Mouse (Mus musculus) ES-E14 (cell line): Measurements from ENCODE around the gene Trio.

ENCODE experiments used
- CHD2 ChIP-seq: IDR thresholded peaks from 2 replicates; pipeline ENCODE4 v1.6.1; 2014; ENCODE audit warnings: mild to moderate bottlenecking, low read depth, low read length, inconsistent platforms
- HCFC1 ChIP-seq: IDR thresholded peaks from 2 replicates; pipeline ENCODE4 v1.6.1; 2012; ENCODE audit warnings: low read length, inconsistent platforms, borderline replicate concordance; ENCODE audit not compliant: insufficient read depth

DNA sequence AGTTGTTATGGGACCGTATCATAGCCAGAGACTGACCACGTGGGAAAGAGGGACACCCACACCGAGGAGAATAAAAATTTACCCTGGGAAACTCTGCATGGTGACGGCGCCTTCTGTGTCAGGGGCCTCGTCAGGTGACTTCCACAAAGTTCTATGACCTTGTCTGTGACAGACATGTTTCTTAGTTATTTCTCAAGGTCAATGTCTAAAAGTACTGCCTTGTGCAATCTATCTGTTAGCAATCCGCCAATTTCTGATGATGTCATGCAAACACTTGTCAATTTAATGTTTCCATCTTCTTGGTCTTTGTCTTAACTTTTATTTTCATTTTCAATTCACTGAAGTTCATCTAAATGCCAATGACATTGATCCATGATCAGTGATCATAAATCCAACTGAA lies 157.8 kb downstream of the Trio start:
- TF ChIP-seq CHD2 = no peak
- TF ChIP-seq HCFC1 = no peak
